Mouse (Mus musculus) megakaryocyte-erythroid progenitor cell, adult 5 weeks (primary cell): ENCODE data around the gene Kctd3. TPM values are rescaled to one million over a fixed set of nuclear protein-coding genes. Genes with fewer than 3 reads are reported as not detected.

ENCODE experiments used
- polyA plus RNA-seq: library from polyadenylated mRNA; stranded (reverse); fragments of >175 nt; gene quantifications from 2 replicates; pipeline ENCODE4 v1.2.3, GENCODE M21; 2012

Kctd3 gene
- 40.8 and 46.6 TPM in 2 replicates for polyA plus RNA-seq

DNA sequence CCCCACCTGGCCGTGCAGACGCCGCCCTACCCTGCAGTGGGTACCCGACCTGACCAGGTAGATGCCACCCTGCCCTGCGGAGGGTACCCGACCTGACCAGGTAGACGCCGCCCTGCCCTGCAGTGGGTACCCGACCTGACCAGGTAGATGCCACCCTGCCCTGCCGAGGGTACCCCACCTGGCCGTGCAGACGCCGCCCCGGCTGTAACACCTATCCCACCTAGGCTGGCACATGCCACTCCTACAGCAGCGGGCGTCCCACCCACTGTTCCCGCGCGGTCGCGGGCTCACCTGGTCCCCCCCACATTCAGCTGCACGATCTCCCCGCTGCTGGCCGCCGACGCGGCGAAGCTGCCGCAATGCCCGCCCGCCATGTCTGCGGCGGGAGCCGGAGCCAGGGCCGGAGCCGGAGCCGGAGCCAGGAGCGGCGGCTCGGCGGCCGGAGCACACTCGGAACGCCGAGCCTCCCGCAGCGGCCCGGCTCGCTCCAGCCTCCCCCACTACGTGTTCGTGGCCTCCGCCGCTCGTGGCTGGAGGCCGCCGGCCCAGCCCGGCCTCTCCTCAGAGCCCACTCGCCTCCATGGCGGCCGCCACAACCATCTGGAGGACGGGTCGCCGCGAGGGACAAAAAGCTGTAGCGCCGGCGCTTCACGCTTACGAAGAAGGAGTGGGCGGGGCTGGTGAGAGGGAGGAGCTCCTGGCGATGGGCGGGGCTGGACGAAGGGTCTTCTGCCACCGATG, at the start of gene Kctd3:
Kctd3 (minus strand) TSS at position 603 of the 741 bp plus-strand sequence.

